Mouse (Mus musculus) liver, embryonic 15.5 days (tissue): ENCODE data around the gene Birc3. TPM values are rescaled to one million over a fixed set of nuclear protein-coding genes. Genes with fewer than 3 reads are reported as not detected.

ENCODE experiments used
- polyA plus RNA-seq: library from polyadenylated mRNA; unstranded; fragments of >200 nt; fragmentation: Nextera tagmentation; extraction: Ambion mirVana; gene quantifications from 2 replicates; pipeline ENCODE4 v1.2.1, GENCODE M21; 2015

Birc3 gene
- polyA plus RNA-seq, 1 experiment from 2014 or later, result 7.0 TPM

Other genes with a start within 250 kb of the Birc3 start
- gene Mmp20, start 245.0 kb downstream of the Birc3 start, polyA plus RNA-seq, result not detected in 2 replicates
- not detected in 2 replicates for gene Mmp7, start 181.1 kb downstream of the Birc3 start, polyA plus RNA-seq
- 33.5 and 35.0 TPM in 2 replicates for gene Tmem123, start 109.1 kb downstream of the Birc3 start, polyA plus RNA-seq
- gene Birc2, start 36.1 kb downstream of the Birc3 start, polyA plus RNA-seq, result 12.9 and 13.0 TPM in 2 replicates
- 3.2 and 3.7 TPM in 2 replicates for gene Yap1, start 131.4 kb upstream of the Birc3 start, polyA plus RNA-seq
- gene Cfap300, start 169.6 kb upstream of the Birc3 start, polyA plus RNA-seq, result 0.84 and 0.88 TPM in 2 replicates